Mouse (Mus musculus): ENCODE measurements around the gene Gpr107. TPM values are rescaled to one million over a fixed set of nuclear protein-coding genes. Genes with fewer than 3 reads are reported as not detected.
"Not testable (repeated sequence)": the region's sequence is repeated elsewhere in the genome, so short reads cannot be mapped to it uniquely, and the experiment has no call there.

The Gpr107 gene
- polyA plus RNA-seq, 1 experiment, result 34.5 TPM

GRCm38 (mm10) chr2:31170164-31170563 lies 18.0 kb downstream of the Gpr107 start:
- H3K4me1 ChIP-seq (ENCODE audit: control insufficient read depth, insufficient read depth, low read length), result no peaks in the 10 kb centered on the region
- no peak overlapping the region for H3K27ac ChIP-seq (ENCODE audit: control insufficient read depth, insufficient read depth, low read depth, low read length)
- no peak for TF ChIP-seq CTCF (IDR thresholded peaks at IDR 0.05; ENCODE audit: control insufficient read depth, insufficient read depth, insufficient replicate concordance, low read depth, low read length)
- no peak for TF ChIP-seq POLR2A (IDR thresholded peaks at IDR 0.05; ENCODE audit: control insufficient read depth, low read depth, low read length)
- no peaks in the 10 kb centered on the region for H3K27me3 ChIP-seq (ENCODE audit: control insufficient read depth, insufficient read depth, low read length)
- H3K36me3 ChIP-seq (ENCODE audit: control insufficient read depth, insufficient read depth, low read length), result peaks cover 5% of the 10 kb centered on the region; the same call in 1 of the 2 replicates
- no peak overlapping the region for H3K4me3 ChIP-seq (ENCODE audit: control insufficient read depth, low read depth, low read length)

GRCm38 (mm10) chr2:31172001-31172400 lies 19.9 kb downstream of the Gpr107 start:
- no peaks in the 10 kb centered on the region for H3K27me3 ChIP-seq (ENCODE audit: control insufficient read depth, insufficient read depth, low read length)
- no peak for TF ChIP-seq CTCF (IDR thresholded peaks at IDR 0.05; ENCODE audit: control insufficient read depth, insufficient read depth, insufficient replicate concordance, low read depth, low read length)
- no peak for TF ChIP-seq POLR2A (IDR thresholded peaks at IDR 0.05; ENCODE audit: control insufficient read depth, low read depth, low read length)
- no peaks in the 10 kb centered on the region for H3K4me1 ChIP-seq (ENCODE audit: control insufficient read depth, insufficient read depth, low read length)
- no peak overlapping the region for H3K4me3 ChIP-seq (ENCODE audit: control insufficient read depth, low read depth, low read length)
- peaks cover 5% of the 10 kb centered on the region for H3K36me3 ChIP-seq (ENCODE audit: control insufficient read depth, insufficient read depth, low read length)
- H3K27ac ChIP-seq (ENCODE audit: control insufficient read depth, insufficient read depth, low read depth, low read length), result no peak overlapping the region

GRCm38 (mm10) chr2:31172536-31172935 lies 20.4 kb downstream of the Gpr107 start:
- Histone ChIP-seq H3K36me3 (ENCODE audit: control insufficient read depth, insufficient read depth, low read length) (peaks cover 5% of the 10 kb centered on the region), H3K27ac (ENCODE audit: control insufficient read depth, insufficient read depth, low read depth, low read length) (no peak overlapping the region), H3K27me3 (ENCODE audit: control insufficient read depth, insufficient read depth, low read length) (no peaks in the 10 kb centered on the region), H3K4me3 (ENCODE audit: control insufficient read depth, low read depth, low read length) (no peak overlapping the region), H3K4me1 (ENCODE audit: control insufficient read depth, insufficient read depth, low read length) (no peaks in the 10 kb centered on the region)
- TF ChIP-seq CTCF (IDR thresholded peaks at IDR 0.05; ENCODE audit: control insufficient read depth, insufficient read depth, insufficient replicate concordance, low read depth, low read length), result no peak
- TF ChIP-seq POLR2A (IDR thresholded peaks at IDR 0.05; ENCODE audit: control insufficient read depth, low read depth, low read length), result no peak

GRCm38 (mm10) chr2:31173290-31173689 lies 21.2 kb downstream of the Gpr107 start:
- Histone ChIP-seq H3K27me3 (ENCODE audit: control insufficient read depth, insufficient read depth, low read length) (no peaks in the 10 kb centered on the region), H3K27ac (ENCODE audit: control insufficient read depth, insufficient read depth, low read depth, low read length) (no peak overlapping the region), H3K4me3 (ENCODE audit: control insufficient read depth, low read depth, low read length) (no peak overlapping the region), H3K36me3 (ENCODE audit: control insufficient read depth, insufficient read depth, low read length) (peaks cover 7% of the 10 kb centered on the region), H3K4me1 (ENCODE audit: control insufficient read depth, insufficient read depth, low read length) (no peaks in the 10 kb centered on the region)
- TF ChIP-seq POLR2A (IDR thresholded peaks at IDR 0.05; ENCODE audit: control insufficient read depth, low read depth, low read length) (no peak), CTCF (IDR thresholded peaks at IDR 0.05; ENCODE audit: control insufficient read depth, insufficient read depth, insufficient replicate concordance, low read depth, low read length) (no peak)

GRCm38 (mm10) chr2:31178593-31178992 lies 26.5 kb downstream of the Gpr107 start:
- H3K36me3 ChIP-seq (ENCODE audit: control insufficient read depth, insufficient read depth, low read length); H3K4me1 ChIP-seq (ENCODE audit: control insufficient read depth, insufficient read depth, low read length); H3K27me3 ChIP-seq (ENCODE audit: control insufficient read depth, insufficient read depth, low read length); H3K4me3 ChIP-seq (ENCODE audit: control insufficient read depth, low read depth, low read length); H3K27ac ChIP-seq (ENCODE audit: control insufficient read depth, insufficient read depth, low read depth, low read length): not testable (repeated sequence)

GRCm38 (mm10) chr2:31179471-31179870 lies 27.4 kb downstream of the Gpr107 start:
- peaks cover 6% of the 10 kb centered on the region for H3K36me3 ChIP-seq (ENCODE audit: control insufficient read depth, insufficient read depth, low read length)

GRCm38 (mm10) chr2:31180081-31180551 lies 28.0 kb downstream of the Gpr107 start:
- no peak for TF ChIP-seq CTCF (IDR thresholded peaks at IDR 0.05; ENCODE audit: control insufficient read depth, insufficient read depth, insufficient replicate concordance, low read depth, low read length)
- no peak for TF ChIP-seq POLR2A (IDR thresholded peaks at IDR 0.05; ENCODE audit: control insufficient read depth, low read depth, low read length)
- H3K27ac ChIP-seq (ENCODE audit: control insufficient read depth, insufficient read depth, low read depth, low read length), result no peak overlapping the region

More at GRCm38 (mm10) chr2:31179471-31179870, 27.4 kb downstream of the Gpr107 start:
- TF ChIP-seq POLR2A (IDR thresholded peaks at IDR 0.05; ENCODE audit: control insufficient read depth, low read depth, low read length) (no peak), CTCF (IDR thresholded peaks at IDR 0.05; ENCODE audit: control insufficient read depth, insufficient read depth, insufficient replicate concordance, low read depth, low read length) (no peak)
- H3K4me3 ChIP-seq (ENCODE audit: control insufficient read depth, low read depth, low read length), result no peak overlapping the region
- no peak overlapping the region for H3K27ac ChIP-seq (ENCODE audit: control insufficient read depth, insufficient read depth, low read depth, low read length)
- no peaks in the 10 kb centered on the region for H3K4me1 ChIP-seq (ENCODE audit: control insufficient read depth, insufficient read depth, low read length)
- H3K27me3 ChIP-seq (ENCODE audit: control insufficient read depth, insufficient read depth, low read length), result no peaks in the 10 kb centered on the region

GRCm38 (mm10) chr2:31182786-31183330 lies 30.7 kb downstream of the Gpr107 start:
- H3K36me3 ChIP-seq (ENCODE audit: control insufficient read depth, insufficient read depth, low read length), result peaks cover 8% of the 10 kb centered on the region
- H3K4me1 ChIP-seq (ENCODE audit: control insufficient read depth, insufficient read depth, low read length), result no peaks in the 10 kb centered on the region

More at GRCm38 (mm10) chr2:31180081-31180551, 28.0 kb downstream of the Gpr107 start:
- H3K4me3 ChIP-seq (ENCODE audit: control insufficient read depth, low read depth, low read length), result no peak overlapping the region
- no peaks in the 10 kb centered on the region for H3K27me3 ChIP-seq (ENCODE audit: control insufficient read depth, insufficient read depth, low read length)
- H3K36me3 ChIP-seq (ENCODE audit: control insufficient read depth, insufficient read depth, low read length), result peaks cover 8% of the 10 kb centered on the region
- no peaks in the 10 kb centered on the region for H3K4me1 ChIP-seq (ENCODE audit: control insufficient read depth, insufficient read depth, low read length)

More at GRCm38 (mm10) chr2:31182786-31183330, 30.7 kb downstream of the Gpr107 start:
- TF ChIP-seq CTCF (IDR thresholded peaks at IDR 0.05; ENCODE audit: control insufficient read depth, insufficient read depth, insufficient replicate concordance, low read depth, low read length), result no peak
- no peak for TF ChIP-seq POLR2A (IDR thresholded peaks at IDR 0.05; ENCODE audit: control insufficient read depth, low read depth, low read length)
- H3K4me3 ChIP-seq (ENCODE audit: control insufficient read depth, low read depth, low read length), result no peak overlapping the region
- no peaks in the 10 kb centered on the region for H3K27me3 ChIP-seq (ENCODE audit: control insufficient read depth, insufficient read depth, low read length)
- H3K27ac ChIP-seq (ENCODE audit: control insufficient read depth, insufficient read depth, low read depth, low read length), result no peak overlapping the region
